Comparison of ENCODE assay signal across 16 mouse cellular contexts in the genomic region with DNA sequence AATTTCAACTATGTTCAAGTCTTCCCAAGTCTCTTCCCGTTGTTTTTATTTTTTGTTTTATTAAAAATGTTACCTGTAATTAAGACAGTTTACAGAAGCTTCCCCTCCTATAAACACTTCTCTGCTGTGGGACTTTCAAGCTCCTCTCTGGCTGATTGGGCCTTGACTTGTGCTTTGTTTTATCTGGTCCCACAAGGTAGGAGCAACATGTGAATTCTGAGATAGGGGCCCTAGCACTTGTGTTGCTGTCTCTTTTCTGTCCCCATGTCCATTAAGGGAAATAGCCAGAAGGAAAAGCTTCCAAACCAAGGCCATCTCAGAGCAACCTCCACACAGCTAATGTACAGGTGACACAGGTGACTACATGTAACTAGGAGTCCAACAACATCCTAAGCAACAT.
"Had no signal": no experiment of that assay in that cellular context is flagged by ENCODE, and none has a peak within 500 bp of the region (broad histone marks: within the 10 kb centered on the region; RNA-seq: fewer than 3 reads in every experiment).

No protein-coding gene starts in this region.

- H3K9me3 ChIP-seq: kidney, embryonic 15.5 days; limb, embryonic 12.5 days; limb, embryonic 15.5 days had no signal

- ATAC-seq: intestine, postnatal 0 days had no signal

- H3K4me3 ChIP-seq: kidney, embryonic 15.5 days; limb, embryonic 12.5 days; limb, embryonic 15.5 days had no signal

- H3K27me3 ChIP-seq: kidney, embryonic 15.5 days; limb, embryonic 12.5 days; limb, embryonic 15.5 days had no signal

- H3K9ac ChIP-seq: kidney, embryonic 15.5 days; limb, embryonic 12.5 days; limb, embryonic 15.5 days had no signal

- H3K27ac ChIP-seq: kidney, embryonic 15.5 days; limb, embryonic 12.5 days; limb, embryonic 15.5 days had no signal

- DNase-seq: kidney, adult 2 months; kidney, postnatal 10 days; kidney, postnatal 36 days; left cerebral cortex, postnatal 4 days; lung, adult 2 months; lung, postnatal 14 days; lung, postnatal 4 days; midbrain, embryonic 14.5 days; thymus, adult 2 months; thymus, postnatal 14 days; thymus, postnatal 4 days had no signal

- H3K4me1 ChIP-seq: kidney, embryonic 15.5 days; limb, embryonic 12.5 days; limb, embryonic 15.5 days had no signal

- H3K36me3 ChIP-seq: kidney, embryonic 15.5 days; limb, embryonic 12.5 days; limb, embryonic 15.5 days had no signal

- H3K4me2 ChIP-seq: kidney, embryonic 15.5 days; limb, embryonic 12.5 days; limb, embryonic 15.5 days; midbrain, embryonic 11.5 days had no signal
